Mouse (Mus musculus): Measurements from ENCODE around the gene Gm15293.
"Not testable (repeated sequence)": the region's sequence is repeated elsewhere in the genome, so short reads cannot be mapped to it uniquely, and the experiment has no call there.

Gm15293 gene

DNA sequence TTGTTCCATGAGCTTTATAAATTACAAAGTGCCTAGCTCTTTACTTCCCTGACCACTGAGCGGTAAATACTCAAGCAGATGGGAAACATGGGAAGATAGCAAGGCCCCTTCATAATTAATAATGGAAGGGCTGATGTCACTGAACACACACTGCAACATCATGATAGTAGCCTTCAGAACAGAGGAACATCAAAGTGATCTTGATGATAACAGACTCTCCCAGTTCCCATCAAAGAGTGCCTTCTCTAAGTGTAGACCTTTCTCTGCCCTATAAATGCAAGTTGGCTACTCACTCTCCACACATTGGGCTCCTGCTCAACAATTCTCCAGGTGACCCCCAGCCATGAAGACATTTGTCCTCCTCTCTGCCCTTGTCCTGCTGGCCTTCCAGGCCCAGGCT lies at the start of gene Gm15293:
Gene Gm15293, plus strand, starts transcription at position 301 of the 400 bp plus-strand sequence.
- not testable (repeated sequence) for DNase-seq

DNA sequence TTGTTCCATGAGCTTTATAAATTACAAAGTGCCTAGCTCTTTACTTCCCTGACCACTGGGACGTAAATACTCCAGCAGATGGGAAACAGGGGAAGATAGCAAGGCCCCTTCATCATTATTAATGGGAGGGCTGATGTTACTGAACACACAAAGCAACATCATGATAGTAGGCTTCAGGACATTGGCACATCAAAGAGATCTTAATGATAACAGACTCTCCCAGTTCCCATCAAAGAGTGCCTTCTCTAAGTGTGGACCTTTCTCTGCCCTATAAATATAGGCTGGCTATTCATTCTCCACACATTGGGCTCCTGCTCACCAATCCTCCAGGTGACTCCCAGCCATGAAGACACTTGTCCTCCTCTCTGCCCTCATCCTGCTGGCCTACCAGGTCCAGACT lies 39.4 kb upstream of the Gm15293 start, which contains the start of gene Defa22:
Gene Defa22, plus strand, starts transcription at position 301 of the 400 bp plus-strand sequence.
- not testable (repeated sequence) for DNase-seq

DNA sequence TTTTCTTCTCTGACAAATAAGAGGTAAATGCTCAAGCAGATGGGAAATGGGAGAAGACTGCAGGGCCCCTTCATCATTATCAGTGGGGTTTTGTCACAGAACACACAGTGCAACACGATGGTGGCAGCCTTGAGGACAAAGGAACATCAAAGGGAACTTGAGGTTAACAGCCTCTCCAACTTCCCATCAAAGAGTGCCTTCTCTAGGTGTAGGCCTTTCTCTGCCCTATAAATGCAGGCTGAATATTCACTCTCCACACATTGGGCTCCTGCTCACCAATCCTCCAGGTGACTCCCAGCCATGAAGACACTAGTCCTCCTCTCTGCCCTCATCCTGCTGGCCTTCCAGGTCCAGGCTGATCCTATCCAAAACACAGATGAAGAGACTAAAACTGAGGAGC lies 10.0 kb upstream of the Gm15293 start, which contains the start of gene Defa31:
Gene Defa31, plus strand, starts transcription at position 301 of the 400 bp plus-strand sequence.
- not testable (repeated sequence) for DNase-seq
